Mouse (Mus musculus): Measurements from ENCODE around the gene Npas2.

DNA sequence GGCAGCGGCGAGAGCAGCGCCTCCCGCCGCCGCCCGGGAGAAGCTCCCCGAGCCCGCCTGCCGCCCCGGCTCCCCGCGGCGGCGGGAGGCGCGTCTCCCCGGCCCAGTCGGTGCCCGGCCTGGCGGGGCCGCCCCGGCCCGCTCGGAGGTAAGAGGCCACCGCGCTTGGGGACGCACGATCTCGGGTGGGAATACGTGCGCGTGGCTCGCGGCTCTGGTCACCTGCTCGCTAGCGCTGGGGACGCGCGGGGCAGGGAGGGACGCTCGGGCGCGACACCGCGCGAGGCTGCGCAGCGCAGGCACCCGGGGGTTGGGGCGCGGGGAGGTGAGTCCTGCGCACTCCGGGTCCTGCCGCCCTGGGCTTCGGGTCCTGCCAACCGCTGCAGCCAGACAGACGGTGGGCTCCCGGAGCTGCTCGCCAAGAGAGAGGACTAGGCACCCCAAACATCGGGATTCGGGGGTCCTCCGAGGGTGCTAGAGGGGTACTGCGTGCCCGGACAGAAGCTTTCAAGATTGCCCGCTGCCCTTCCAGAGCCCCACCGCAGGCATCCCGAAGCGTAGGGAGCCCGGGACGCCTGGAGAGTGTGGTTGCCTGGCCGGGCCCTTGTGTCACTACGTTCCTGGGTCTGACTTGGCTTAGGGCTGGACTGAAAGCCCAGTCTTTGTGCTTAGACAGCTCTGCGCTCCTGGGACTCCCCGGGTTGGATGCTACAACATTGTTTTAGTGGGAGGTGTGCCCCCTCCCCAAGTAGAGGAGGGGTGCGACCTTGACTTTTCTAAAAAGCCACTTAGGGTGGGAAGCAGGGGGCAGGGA lies 538 bp downstream of the Npas2 start:
- no peak for TF ChIP-seq POLR2A (IDR thresholded peaks at IDR 0.05; ENCODE audit: low read depth, low read length)
- no peak for TF ChIP-seq CTCF (IDR thresholded peaks at IDR 0.05; ENCODE audit: borderline replicate concordance, insufficient read depth, low read length)
